Mouse (Mus musculus): ENCODE data around the gene Sirt4. TPM values are rescaled to one million over a fixed set of nuclear protein-coding genes. Genes with fewer than 3 reads are reported as not detected.

Sirt4 gene
- total RNA-seq, 2 experiments from 2014 or later, result 31.1 to 34.0 TPM

GRCm38 (mm10) chr5:115441205-115441849 is 43.2 kb downstream of the Sirt4 start:
- intact Hi-C loops (cut with DNase I), result loop anchor here (1.0 kb wide), 1 partner anchor 82 kb away; no protein-coding TSS in a partner anchor
- peak; percentile 76 to 85 for DNase-seq (ENCODE audit: low spot score in 2 of 2)

- intact Hi-C loops (cut with DNase I), result no loop called here
- DNase-seq (ENCODE audit: low spot score in 2 of 2), result no peak
These were observed 45.9 kb downstream of the Sirt4 start for GRCm38 (mm10) chr5:115438667-115439066.

- no peak for DNase-seq (ENCODE audit: low spot score in 2 of 2)
- intact Hi-C loops (cut with DNase I), result no loop called here
These were observed 46.6 kb downstream of the Sirt4 start for GRCm38 (mm10) chr5:115437945-115438315.

GRCm38 (mm10) chr5:115437242-115437944 is 47.1 kb downstream of the Sirt4 start:
- intact Hi-C loops (cut with DNase I), result no loop called here
- no peak for DNase-seq (ENCODE audit: low spot score in 2 of 2)

GRCm38 (mm10) chr5:115436421-115437124 is 48.0 kb downstream of the Sirt4 start:
- intact Hi-C loops (cut with DNase I), result no loop called here
- DNase-seq (ENCODE audit: low spot score in 2 of 2), result peak; percentile 89 to 94

- DNase-seq (ENCODE audit: low spot score in 2 of 2), result no peak
- intact Hi-C loops (cut with DNase I), result no loop called here
These were observed 48.7 kb downstream of the Sirt4 start for GRCm38 (mm10) chr5:115435755-115436379.

- no peak for DNase-seq (ENCODE audit: low spot score in 2 of 2)
- intact Hi-C loops (cut with DNase I), result no loop called here
These were observed 49.4 kb downstream of the Sirt4 start for GRCm38 (mm10) chr5:115434853-115435754.

GRCm38 (mm10) chr5:115434280-115434852 is 50.2 kb downstream of the Sirt4 start:
- no peak for DNase-seq (ENCODE audit: low spot score in 2 of 2)
- intact Hi-C loops (cut with DNase I), result no loop called here

GRCm38 (mm10) chr5:115433191-115433590 is 51.3 kb downstream of the Sirt4 start:
- no peak for DNase-seq (ENCODE audit: low spot score in 2 of 2)
- intact Hi-C loops (cut with DNase I), result no loop called here

GRCm38 (mm10) chr5:115432395-115432794 is 52.1 kb downstream of the Sirt4 start:
- intact Hi-C loops (cut with DNase I), result no loop called here
- DNase-seq (ENCODE audit: low spot score in 2 of 2), result no peak

- DNase-seq (ENCODE audit: low spot score in 2 of 2), result no peak
- intact Hi-C loops (cut with DNase I), result no loop called here
These were observed 52.6 kb downstream of the Sirt4 start for GRCm38 (mm10) chr5:115431898-115432259.

- intact Hi-C loops (cut with DNase I), result no loop called here
- DNase-seq (ENCODE audit: low spot score in 2 of 2), result peak in 1 of 2 experiments; percentile 42
These were observed 53.2 kb downstream of the Sirt4 start for GRCm38 (mm10) chr5:115431061-115431897.

- DNase-seq (ENCODE audit: low spot score in 2 of 2), result no peak
- intact Hi-C loops (cut with DNase I), result no loop called here
These were observed 54.2 kb downstream of the Sirt4 start for GRCm38 (mm10) chr5:115430187-115430960.

- intact Hi-C loops (cut with DNase I), result no loop called here
- peak in 1 of 2 experiments; percentile 30 for DNase-seq (ENCODE audit: low spot score in 2 of 2)
These were observed 55.0 kb downstream of the Sirt4 start, which contains the start of gene Msi1 for GRCm38 (mm10) chr5:115429359-115430186. Gene Msi1, plus strand, starts transcription at chr5:115429599.

GRCm38 (mm10) chr5:115428831-115429358 is 55.6 kb downstream of the Sirt4 start:
- intact Hi-C loops (cut with DNase I), result no loop called here
- no peak for DNase-seq (ENCODE audit: low spot score in 2 of 2)
